Mouse (Mus musculus) hindbrain, embryonic 14.5 days (tissue): ENCODE data around the gene Clmp. TPM values are rescaled to one million over a fixed set of nuclear protein-coding genes. Genes with fewer than 3 reads are reported as not detected.
"Not testable (repeated sequence)": the region's sequence is repeated elsewhere in the genome, so short reads cannot be mapped to it uniquely, and the experiment has no call there.

Source experiments
- ATAC-seq: fragments of 200-750 bp; cut with Nextera tagmentation; 2 replicates; pipeline ENCODE4 v1.8.0; 2017; ENCODE audit warnings: moderate number of reproducible peaks, mild to moderate bottlenecking, moderate TSS enrichment, moderate library complexity; ENCODE audit not compliant: low FRiP score
- DNase-seq: peaks from one replicate; pipeline ENCODE4 v3.0.0-alpha.2; 2015; ENCODE audit warnings: low spot score
- H3K27ac ChIP-seq: fragments of 300-500 bp; sonication (generic); 2 replicates; pipeline ENCODE4 v1.5.1; 2014; ENCODE audit warnings: mild to moderate bottlenecking, moderate library complexity
- H3K27me3 ChIP-seq: fragments of 300-500 bp; sonication (generic); 2 replicates; pipeline ENCODE4 v1.6.1; 2014; ENCODE audit warnings: mild to moderate bottlenecking, low read length, mixed read lengths; ENCODE audit not compliant: control insufficient read depth, insufficient read depth
- H3K36me3 ChIP-seq: fragments of 300-500 bp; sonication (generic); replicated peaks from 2 replicates; pipeline ENCODE4 v1.6.1; 2014; ENCODE audit not compliant: control insufficient read depth, insufficient read depth
- H3K4me1 ChIP-seq: fragments of 300-500 bp; sonication (generic); replicated peaks from 2 replicates; pipeline ENCODE4 v1.6.1; 2014; ENCODE audit warnings: antibody characterized with exemption, low read length, mixed read lengths; ENCODE audit not compliant: control insufficient read depth, insufficient read depth
- H3K4me2 ChIP-seq: fragments of 300-500 bp; sonication (generic); replicated peaks from 2 replicates; pipeline ENCODE4 v1.6.1; 2014; ENCODE audit warnings: mild to moderate bottlenecking, moderate library complexity
- H3K4me3 ChIP-seq: fragments of 300-500 bp; sonication (generic); replicated peaks from 2 replicates; pipeline ENCODE4 v1.5.1; 2014; ENCODE audit warnings: mild to moderate bottlenecking, low read length
- H3K9ac ChIP-seq: fragments of 300-500 bp; sonication (generic); 2 replicates; pipeline ENCODE4 v1.6.1; 2014
- H3K9me3 ChIP-seq: fragments of 300-500 bp; sonication (generic); 2 replicates; pipeline ENCODE4 v1.6.1; 2016; ENCODE audit warnings: low read length; ENCODE audit not compliant: control insufficient read depth
- WGBS: fragments of 180-500 bp; shearing (Covaris S2); extraction: QIAGEN DNeasy Blood & Tissue Kit; methylation state at CpG from one replicate; pipeline ENCODE4 v1.1.7; 2014; 5-methylcytosine and 5-hydroxymethylcytosine counted together
- polyA plus RNA-seq: library from polyadenylated mRNA; unstranded; fragments of >200 nt; fragmentation: Nextera tagmentation; extraction: Ambion mirVana; gene quantifications from 2 replicates; pipeline ENCODE4 v1.2.1, GENCODE M21; 2014

The Clmp gene
- polyA plus RNA-seq, 1 experiment from 2014 or later = 56.6 TPM

GRCm38 (mm10) chr9:40762354-40762753 lies 76.6 kb downstream of the Clmp start:
- Histone ChIP-seq H3K36me3 (peaks cover 28% of the 10 kb centered on the region), H3K4me3 (no peak overlapping the region), H3K9ac (no peak overlapping the region), H3K9me3 (no peaks in the 10 kb centered on the region), H3K27ac (no peak overlapping the region), H3K4me1 (peaks cover 1% of the 10 kb centered on the region; the same call in 1 of the 2 replicates), H3K27me3 (no peaks in the 10 kb centered on the region), H3K4me2 (no peak overlapping the region)
- ATAC-seq (no peak), DNase-seq (no peak)
- 94% methylated on average over 6 of the region's 6 CpGs for WGBS

- H3K4me3 ChIP-seq = no peak overlapping the region
- no peak overlapping the region for H3K9ac ChIP-seq
- H3K27me3 ChIP-seq = no peaks in the 10 kb centered on the region
- H3K9me3 ChIP-seq = no peaks in the 10 kb centered on the region
- no peak for DNase-seq
- WGBS = 92% methylated on average over 8 of the region's 9 CpGs
- peaks cover 28% of the 10 kb centered on the region for H3K36me3 ChIP-seq
- H3K4me2 ChIP-seq = no peak overlapping the region
- H3K27ac ChIP-seq = no peak overlapping the region
- no peaks in the 10 kb centered on the region for H3K4me1 ChIP-seq
- ATAC-seq = no peak
Measured at GRCm38 (mm10) chr9:40764887-40765580, 79.3 kb downstream of the Clmp start.

- no peaks in the 10 kb centered on the region for H3K4me1 ChIP-seq
- WGBS = 79% methylated on average over 12 of the region's 12 CpGs
- no peak overlapping the region for H3K9ac ChIP-seq
- no peak overlapping the region for H3K27ac ChIP-seq
- DNase-seq (no peak), ATAC-seq (no peak)
- no peaks in the 10 kb centered on the region for H3K9me3 ChIP-seq
- no peaks in the 10 kb centered on the region for H3K27me3 ChIP-seq
- H3K4me3 ChIP-seq = no peak overlapping the region
- no peak overlapping the region for H3K4me2 ChIP-seq
- peaks cover 28% of the 10 kb centered on the region for H3K36me3 ChIP-seq
Measured at GRCm38 (mm10) chr9:40765581-40765940, 79.8 kb downstream of the Clmp start.

GRCm38 (mm10) chr9:40766058-40766605 lies 80.4 kb downstream of the Clmp start:
- Histone ChIP-seq H3K27ac (no peak overlapping the region), H3K9me3 (no peaks in the 10 kb centered on the region), H3K9ac (no peak overlapping the region), H3K4me2 (no peak overlapping the region), H3K4me3 (no peak overlapping the region), H3K4me1 (no peaks in the 10 kb centered on the region), H3K36me3 (peaks cover 28% of the 10 kb centered on the region), H3K27me3 (no peaks in the 10 kb centered on the region)
- WGBS = 60% methylated on average over 7 of the region's 7 CpGs
- DNase-seq (no peak), ATAC-seq (no peak)

GRCm38 (mm10) chr9:40767946-40768345 lies 82.2 kb downstream of the Clmp start:
- Histone ChIP-seq H3K4me1 (no peaks in the 10 kb centered on the region), H3K27ac (no peak overlapping the region), H3K9ac (no peak overlapping the region), H3K9me3 (no peaks in the 10 kb centered on the region), H3K4me2 (no peak overlapping the region), H3K4me3 (no peak overlapping the region), H3K27me3 (no peaks in the 10 kb centered on the region), H3K36me3 (peaks cover 24% of the 10 kb centered on the region)
- WGBS = 83% methylated on average over 4 of the region's 4 CpGs
- no peak for ATAC-seq
- no peak for DNase-seq

- ATAC-seq (no peak), DNase-seq (no peak)
- no peaks in the 10 kb centered on the region for H3K4me1 ChIP-seq
- no peak overlapping the region for H3K4me3 ChIP-seq
- H3K9ac ChIP-seq = no peak overlapping the region
- H3K4me2 ChIP-seq = no peak overlapping the region
- no peak overlapping the region for H3K27ac ChIP-seq
- no peaks in the 10 kb centered on the region for H3K27me3 ChIP-seq
- no peaks in the 10 kb centered on the region for H3K9me3 ChIP-seq
- H3K36me3 ChIP-seq = peaks cover 29% of the 10 kb centered on the region
- WGBS = 65% methylated on average over 13 of the region's 13 CpGs
Measured at GRCm38 (mm10) chr9:40772246-40772645, 86.5 kb downstream of the Clmp start.

GRCm38 (mm10) chr9:40773142-40773541 lies 87.4 kb downstream of the Clmp start:
- H3K4me3 ChIP-seq, H3K4me2 ChIP-seq, H3K4me1 ChIP-seq, DNase-seq, H3K9ac ChIP-seq, ATAC-seq, H3K9me3 ChIP-seq, H3K27me3 ChIP-seq, H3K27ac ChIP-seq: not testable (repeated sequence)
- H3K36me3 ChIP-seq = peaks cover 29% of the 10 kb centered on the region
- WGBS = 82% methylated on average over 6 of the region's 6 CpGs

- Histone ChIP-seq H3K4me2 (no peak overlapping the region), H3K27ac (no peak overlapping the region), H3K4me3 (no peak overlapping the region), H3K9ac (no peak overlapping the region), H3K4me1 (no peaks in the 10 kb centered on the region), H3K27me3 (no peaks in the 10 kb centered on the region), H3K36me3 (peaks cover 29% of the 10 kb centered on the region), H3K9me3 (no peaks in the 10 kb centered on the region)
- ATAC-seq = no peak
- no peak for DNase-seq
- WGBS = 83% methylated on average over 4 of the region's 4 CpGs
Measured at GRCm38 (mm10) chr9:40773869-40774268, 88.1 kb downstream of the Clmp start.

GRCm38 (mm10) chr9:40776044-40776443 lies 90.3 kb downstream of the Clmp start:
- no peak for ATAC-seq
- H3K27ac ChIP-seq = no peak overlapping the region
- H3K9ac ChIP-seq = no peak overlapping the region
- WGBS = 86% methylated on average over 1 of the region's 1 CpGs
- no peak overlapping the region for H3K4me2 ChIP-seq
- no peak overlapping the region for H3K4me3 ChIP-seq
- peaks cover 29% of the 10 kb centered on the region for H3K36me3 ChIP-seq
- DNase-seq = no peak
- no peaks in the 10 kb centered on the region for H3K27me3 ChIP-seq
- no peaks in the 10 kb centered on the region for H3K9me3 ChIP-seq
- H3K4me1 ChIP-seq = no peaks in the 10 kb centered on the region
